9 mouse cellular contexts compared by ENCODE assay signal in genomic region chr19:5654720-5655298, GRCm38 (mm10). TPM values are rescaled to one million over a fixed set of nuclear protein-coding genes. Genes with fewer than 3 reads are reported as not detected.
DNase-seq lines count a peak whose midpoint lies in the region; ATAC-seq lines count a peak whose summit lies in the region.
"Had no signal": no experiment of that assay in that cellular context is flagged by ENCODE, and none has a peak within 500 bp of the region (broad histone marks: within the 10 kb centered on the region; RNA-seq: fewer than 3 reads in every experiment).

No protein-coding gene starts in this region.

- peak overlapping the region; percentile 62; the same call in 1 of the 2 replicates for H3K9ac ChIP-seq in heart, embryonic 14.5 days (ENCODE audit: low read length)
- H3K9ac ChIP-seq in hindbrain, embryonic 14.5 days = peak overlapping the region; percentile 55
- peak overlapping the region; percentile 44 for H3K9ac ChIP-seq in midbrain, embryonic 14.5 days (replicated peaks; ENCODE audit: low read length)

- H3K4me1 ChIP-seq in heart, embryonic 14.5 days (ENCODE audit: control insufficient read depth in 2 of 2, insufficient read depth in 2 of 2, low read length in 2 of 2) = peaks cover 6 to 11% of the 10 kb centered on the region in 2 experiments; a peak in 3 of 4 replicates
- peaks cover 12% of the 10 kb centered on the region for H3K4me1 ChIP-seq in hindbrain, embryonic 14.5 days (replicated peaks; ENCODE audit: control insufficient read depth, insufficient read depth, low read length)
- H3K4me1 ChIP-seq in midbrain, embryonic 14.5 days (ENCODE audit: control insufficient read depth, insufficient read depth, low read length) = peaks cover 10% of the 10 kb centered on the region

- H3K27ac ChIP-seq in heart, embryonic 14.5 days (replicated peaks in 1 of 2; ENCODE audit: control insufficient read depth in 1 of 2, insufficient read depth in 1 of 2, low read depth in 2 of 2, low read length in 2 of 2) = no peak overlapping the region
- no peak overlapping the region for H3K27ac ChIP-seq in hindbrain, embryonic 14.5 days
- no peak overlapping the region for H3K27ac ChIP-seq in midbrain, embryonic 14.5 days (replicated peaks; ENCODE audit: low read depth, low read length)

- H3K4me3 ChIP-seq in heart, embryonic 14.5 days (ENCODE audit: control insufficient read depth in 1 of 2, insufficient read depth in 1 of 2, low read depth in 1 of 2, low read length in 2 of 2) = peak overlapping the region; percentile 19 to 40
- peak overlapping the region; percentile 35 for H3K4me3 ChIP-seq in hindbrain, embryonic 14.5 days (replicated peaks; ENCODE audit: low read length)
- H3K4me3 ChIP-seq in midbrain, embryonic 14.5 days (replicated peaks; ENCODE audit: low read depth, low read length) = peak overlapping the region; percentile 36

- H3K27me3 ChIP-seq in heart, embryonic 14.5 days (ENCODE audit: control insufficient read depth, insufficient read depth, low read length) = peaks cover 17% of the 10 kb centered on the region
- H3K27me3 ChIP-seq in hindbrain, embryonic 14.5 days (ENCODE audit: control insufficient read depth, insufficient read depth, low read length) = peaks cover 35% of the 10 kb centered on the region
- H3K27me3 ChIP-seq in midbrain, embryonic 14.5 days (ENCODE audit: control insufficient read depth, insufficient read depth, low read length) = peaks cover 28% of the 10 kb centered on the region

- H3K4me2 ChIP-seq in heart, embryonic 14.5 days (ENCODE audit: low read length) = peak overlapping the region; percentile 76
- H3K4me2 ChIP-seq in hindbrain, embryonic 14.5 days (replicated peaks) = peak overlapping the region; percentile 58
- peak overlapping the region; percentile 65 for H3K4me2 ChIP-seq in midbrain, embryonic 14.5 days (ENCODE audit: low read length)

- no peak for ATAC-seq in heart, embryonic 14.5 days (ENCODE audit: insufficient number of reproducible peaks, insufficient read depth, low FRiP score, low read depth)
- ATAC-seq in hindbrain, embryonic 14.5 days (ENCODE audit: low FRiP score) = no peak
- ATAC-seq in midbrain, embryonic 14.5 days (ENCODE audit: low FRiP score, low TSS enrichment) = 0 out of 2 replicates have a peak, but pooled peaks have one; percentile 6

- 34% methylated on average over 43 of the region's 43 CpGs for WGBS in heart, embryonic 14.5 days
- WGBS in hindbrain, embryonic 14.5 days = 13% methylated on average over 43 of the region's 43 CpGs
- 6% methylated on average over 43 of the region's 43 CpGs for WGBS in midbrain, embryonic 14.5 days

- DNase-seq in heart, adult 8-10 months (ENCODE audit: low spot score) = no peak
- DNase-seq in embryo, embryonic 10 days (ENCODE audit: low spot score) = peak; percentile 24
- DNase-seq in hindbrain, embryonic 14.5 days (ENCODE audit: low spot score) = no peak
- peak; percentile 33 for DNase-seq in midbrain, embryonic 14.5 days
- DNase-seq in thymus, postnatal 14 days = no peak
- DNase-seq in adrenal gland, postnatal 14 days = no peak
- DNase-seq in thymus, adult 18-20 months = no peak
- DNase-seq: cerebellum, adult 18-20 months had no signal

- peaks cover 89% of the 10 kb centered on the region for H3K36me3 ChIP-seq in heart, embryonic 14.5 days (ENCODE audit: control insufficient read depth, insufficient read depth, low read length)
- H3K36me3 ChIP-seq in hindbrain, embryonic 14.5 days (replicated peaks; ENCODE audit: control insufficient read depth, insufficient read depth) = 0 out of 2 replicates have a peak, but pooled peaks cover 7% of the 10 kb centered on the region
- H3K36me3 ChIP-seq in midbrain, embryonic 14.5 days (ENCODE audit: control insufficient read depth, insufficient read depth, low read length) = 0 out of 2 replicates have a peak, but pooled peaks cover 5% of the 10 kb centered on the region

- H3K9me3 ChIP-seq in heart, embryonic 14.5 days (ENCODE audit: control insufficient read depth, low read length) = no peaks in the 10 kb centered on the region
- no peaks in the 10 kb centered on the region for H3K9me3 ChIP-seq in hindbrain, embryonic 14.5 days (ENCODE audit: control insufficient read depth, low read length)
- H3K9me3 ChIP-seq in midbrain, embryonic 14.5 days (ENCODE audit: control insufficient read depth, low read length) = no peaks in the 10 kb centered on the region

RNA-seq across cellular contexts. Expression of gene Sipa1, which starts 8.7 kb away (rescaled TPM):
- polyA plus RNA-seq in heart, embryonic 14.5 days (2014; fragmentation: Nextera tagmentation; extraction: Ambion mirVana) = 16.7 and 17.2 TPM in 2 replicates
- total RNA-seq in heart, adult 8-10 months (2022) = 10 to 100 TPM; 14.9 to 23.5 (median 17.8) TPM
- 12.7 and 16.2 TPM in 2 replicates for polyA plus RNA-seq in hindbrain, embryonic 14.5 days (2014; fragmentation: Nextera tagmentation; extraction: Ambion mirVana)
- polyA plus RNA-seq in midbrain, embryonic 14.5 days (2014; fragmentation: Nextera tagmentation; extraction: Ambion mirVana) = 8.1 and 11.5 TPM in 2 replicates
- total RNA-seq in adrenal gland, postnatal 14 days (2021) = 56.4 and 64.0 TPM in 2 replicates

RNA-seq across cellular contexts. Expression of gene Rela, which starts 17.5 kb away (rescaled TPM):
- 35.1 and 36.9 TPM in 2 replicates for polyA plus RNA-seq in heart, embryonic 14.5 days (2014; fragmentation: Nextera tagmentation; extraction: Ambion mirVana)
- 10 to 100 TPM; 26.7 to 31.2 (median 28.5) TPM for total RNA-seq in heart, adult 8-10 months (2022)
- polyA plus RNA-seq in hindbrain, embryonic 14.5 days (2014; fragmentation: Nextera tagmentation; extraction: Ambion mirVana) = 30.2 and 31.0 TPM in 2 replicates
- 30.0 and 30.2 TPM in 2 replicates for polyA plus RNA-seq in midbrain, embryonic 14.5 days (2014; fragmentation: Nextera tagmentation; extraction: Ambion mirVana)
- 60.7 and 65.1 TPM in 2 replicates for total RNA-seq in adrenal gland, postnatal 14 days (2021)

RNA-seq across cellular contexts. Expression of gene Map3k11, which starts 33.7 kb away (rescaled TPM):
- 16.7 and 22.4 TPM in 2 replicates for polyA plus RNA-seq in heart, embryonic 14.5 days (2014; fragmentation: Nextera tagmentation; extraction: Ambion mirVana)
- 10 to 100 TPM; 22.1 to 24.1 (median 23.2) TPM for total RNA-seq in heart, adult 8-10 months (2022)
- 11.4 and 11.5 TPM in 2 replicates for polyA plus RNA-seq in hindbrain, embryonic 14.5 days (2014; fragmentation: Nextera tagmentation; extraction: Ambion mirVana)
- polyA plus RNA-seq in midbrain, embryonic 14.5 days (2014; fragmentation: Nextera tagmentation; extraction: Ambion mirVana) = 6.8 and 12.1 TPM in 2 replicates
- total RNA-seq in adrenal gland, postnatal 14 days (2021) = 50.4 and 51.2 TPM in 2 replicates

RNA-seq across cellular contexts. Expression of gene Pcnx3, which starts 33.9 kb away (rescaled TPM):
- 15.3 and 17.3 TPM in 2 replicates for polyA plus RNA-seq in heart, embryonic 14.5 days (2014; fragmentation: Nextera tagmentation; extraction: Ambion mirVana)
- total RNA-seq in heart, adult 8-10 months (2022) = 10 to 100 TPM; 18.0 to 21.9 (median 19.8) TPM
- 28.3 and 32.1 TPM in 2 replicates for polyA plus RNA-seq in hindbrain, embryonic 14.5 days (2014; fragmentation: Nextera tagmentation; extraction: Ambion mirVana)
- 33.6 and 34.4 TPM in 2 replicates for polyA plus RNA-seq in midbrain, embryonic 14.5 days (2014; fragmentation: Nextera tagmentation; extraction: Ambion mirVana)
- 75.1 and 78.4 TPM in 2 replicates for total RNA-seq in adrenal gland, postnatal 14 days (2021)

RNA-seq across cellular contexts. Expression of gene Kat5, which starts 44.8 kb away (rescaled TPM):
- 19.7 and 20.0 TPM in 2 replicates for polyA plus RNA-seq in heart, embryonic 14.5 days (2014; fragmentation: Nextera tagmentation; extraction: Ambion mirVana)
- total RNA-seq in heart, adult 8-10 months (2022) = 10 to 100 TPM; 23.1 to 38.7 (median 29.3) TPM
- polyA plus RNA-seq in hindbrain, embryonic 14.5 days (2014; fragmentation: Nextera tagmentation; extraction: Ambion mirVana) = 38.4 and 41.0 TPM in 2 replicates
- polyA plus RNA-seq in midbrain, embryonic 14.5 days (2014; fragmentation: Nextera tagmentation; extraction: Ambion mirVana) = 49.5 and 58.3 TPM in 2 replicates
- total RNA-seq in adrenal gland, postnatal 14 days (2021) = 54.8 and 62.0 TPM in 2 replicates

Comparison
In these comparisons a context has a peak if more than half of its experiments do, and no peak if none do; other contexts are left out.
1. DNase-seq: peak in embryo, embryonic 10 days (single experiment) and midbrain, embryonic 14.5 days (single experiment); none in heart, adult 8-10 months (single experiment), hindbrain, embryonic 14.5 days (single experiment), thymus, postnatal 14 days (single experiment), adrenal gland, postnatal 14 days (single experiment) and thymus, adult 18-20 months (0 of 2).
2. Peak in every context shown above with its lines, with median percentiles within 50 percentile points of each other: H3K4me2 ChIP-seq, H3K4me3 ChIP-seq and H3K9ac ChIP-seq.